Mouse (Mus musculus) layer of hippocampus, postnatal 36 days (tissue): Measurements from ENCODE around the gene Baz2b. TPM values are rescaled to one million over a fixed set of nuclear protein-coding genes. Genes with fewer than 3 reads are reported as not detected.

Experiments used
- DNase-seq, 2 experiments: peaks; one replicate each; pipeline ENCODE4 v3.0.0; 2022
- total RNA-seq, 2 experiments: library from RNA; stranded (reverse); gene quantifications; 2 replicates each; pipeline ENCODE4 v1.2.3; 2021

Baz2b gene
- total RNA-seq, result 10 to 100 TPM; 52.3 to 66.6 TPM

DNA sequence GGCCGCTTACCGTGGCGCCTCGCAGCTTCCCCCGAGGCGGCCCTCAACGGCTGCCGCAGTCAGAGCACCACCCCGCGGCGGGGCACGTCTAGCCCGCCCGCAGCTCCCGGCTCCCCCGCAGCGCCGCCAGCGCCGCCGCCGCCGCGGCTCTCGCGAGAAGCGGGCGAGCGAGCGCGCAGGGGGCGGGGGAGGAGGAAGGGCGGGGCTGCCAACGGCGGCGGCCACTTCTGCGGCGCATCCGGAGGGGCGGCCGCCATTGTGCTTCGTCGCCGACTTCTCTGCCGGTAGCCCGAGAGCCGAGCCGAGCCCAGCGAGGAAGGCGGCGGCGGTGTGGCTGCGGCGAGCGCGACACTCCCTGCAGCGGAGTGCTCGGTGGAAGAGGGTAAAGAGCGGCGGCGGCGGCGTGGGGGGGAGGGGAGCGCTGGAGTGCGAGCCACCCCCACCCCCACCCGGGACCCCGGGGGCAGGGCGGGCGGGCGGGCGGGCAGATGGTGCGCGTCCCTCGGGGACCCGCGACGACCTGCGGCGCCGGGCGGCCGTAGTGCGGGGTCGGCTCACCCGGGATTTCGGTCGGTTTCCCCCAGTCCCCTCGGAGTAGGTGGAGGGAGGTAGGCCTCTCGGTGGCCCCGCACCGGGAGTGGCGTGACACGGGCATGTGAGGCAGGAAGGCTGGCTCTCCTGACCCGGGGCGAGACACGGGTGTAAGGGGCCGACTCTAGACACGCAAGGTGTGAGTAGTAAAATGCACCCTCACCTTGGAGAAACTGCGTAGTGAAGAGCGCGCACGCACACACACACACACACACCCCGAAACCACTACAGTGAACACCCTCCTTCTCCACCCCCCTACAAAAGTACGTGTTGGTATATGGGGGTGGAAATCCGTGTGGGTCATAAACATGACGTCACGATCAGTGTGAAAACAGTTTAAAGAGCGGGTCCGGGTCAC lies at the start of gene Baz2b, which contains the start of gene March7:
Baz2b (minus strand) TSS at position 137 of the 949 bp plus-strand sequence.
March7 (plus strand) TSS at position 185 of the 949 bp plus-strand sequence.
- DNase-seq, result peak; percentile 83 to 86

DNA sequence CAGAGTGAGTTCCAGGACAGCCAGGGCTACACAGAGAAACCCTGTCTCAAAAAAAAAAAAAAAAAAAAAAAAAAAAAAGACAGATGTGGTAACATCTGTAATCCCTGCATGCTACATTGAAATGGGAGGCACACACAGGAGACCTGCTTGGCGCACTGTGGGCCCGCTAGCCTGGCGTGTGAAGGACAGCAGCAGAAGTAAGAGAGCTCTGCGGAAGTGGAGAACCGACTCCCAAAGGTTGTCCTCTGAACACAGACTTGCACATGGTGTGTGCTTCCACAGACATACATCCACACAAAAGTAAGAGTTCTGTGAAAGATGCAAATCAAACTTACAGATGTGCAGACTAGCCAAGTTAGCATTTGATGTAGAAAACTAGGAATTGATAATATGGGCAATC lies 49.5 kb upstream of the Baz2b start:
- no peak for DNase-seq

GRCm38 (mm10) chr2:60256751-60257150 lies 47.1 kb upstream of the Baz2b start:
- DNase-seq, result no peak

- DNase-seq, result no peak
Observed at GRCm38 (mm10) chr2:60253506-60253905, 43.9 kb upstream of the Baz2b start.

DNA sequence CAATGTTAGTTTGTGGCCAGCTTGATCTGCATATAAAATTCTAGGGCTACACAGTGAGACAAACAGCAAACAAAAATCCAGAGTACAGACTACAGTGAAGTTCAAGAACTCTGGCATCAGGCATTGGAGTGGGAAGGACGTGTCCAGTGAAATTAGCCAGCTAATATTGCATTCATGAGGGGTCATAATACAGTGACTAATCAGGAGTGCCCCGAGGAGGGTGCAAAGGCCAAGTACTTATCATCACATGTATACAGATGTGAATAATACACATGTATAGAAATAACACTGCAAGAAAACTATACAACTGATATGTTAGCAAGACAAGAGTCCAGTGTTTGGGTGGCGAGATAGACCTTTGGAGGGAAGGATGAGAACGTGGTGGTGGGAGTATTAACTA lies 43.1 kb upstream of the Baz2b start:
- DNase-seq, result no peak

DNA sequence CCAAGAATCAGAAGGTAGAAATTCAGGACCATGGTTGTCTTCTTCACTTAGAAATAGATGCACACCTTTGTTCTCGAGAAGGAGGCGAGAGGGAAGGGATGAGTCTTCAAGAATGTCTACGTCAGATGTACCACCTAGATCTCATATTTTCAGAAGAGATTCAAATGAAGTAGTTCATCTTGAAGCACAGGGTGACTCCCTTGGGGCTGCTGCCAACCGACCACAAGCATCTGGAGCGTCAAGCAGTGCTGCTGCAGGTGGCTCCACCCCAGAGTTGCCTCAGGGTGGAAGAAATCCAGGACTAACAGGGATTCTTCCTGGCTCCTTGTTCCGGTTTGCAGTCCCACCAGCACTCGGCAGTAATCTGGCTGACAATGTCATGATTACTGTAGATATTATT lies 24.9 kb upstream of the Baz2b start:
- DNase-seq, result no peak

DNA sequence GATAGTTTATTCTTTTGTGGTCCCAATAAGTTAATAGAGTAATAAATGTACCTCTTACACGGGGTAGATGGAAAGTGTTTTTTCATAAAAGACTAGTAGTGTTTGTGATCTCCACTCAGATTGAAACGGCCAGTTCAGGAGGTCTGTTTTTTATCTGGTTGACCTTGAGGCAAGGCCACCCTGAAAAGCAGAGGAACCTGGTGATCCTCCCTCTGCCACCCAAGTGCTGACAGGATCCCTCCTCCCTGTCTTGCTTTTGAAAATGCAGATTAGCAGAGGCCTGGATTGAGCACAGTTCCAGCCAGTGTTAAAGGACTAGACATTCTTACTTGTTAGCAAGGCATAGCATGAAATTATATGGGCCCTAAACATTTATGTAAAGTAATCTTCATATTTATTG lies 23.5 kb upstream of the Baz2b start:
- no peak for DNase-seq

DNA sequence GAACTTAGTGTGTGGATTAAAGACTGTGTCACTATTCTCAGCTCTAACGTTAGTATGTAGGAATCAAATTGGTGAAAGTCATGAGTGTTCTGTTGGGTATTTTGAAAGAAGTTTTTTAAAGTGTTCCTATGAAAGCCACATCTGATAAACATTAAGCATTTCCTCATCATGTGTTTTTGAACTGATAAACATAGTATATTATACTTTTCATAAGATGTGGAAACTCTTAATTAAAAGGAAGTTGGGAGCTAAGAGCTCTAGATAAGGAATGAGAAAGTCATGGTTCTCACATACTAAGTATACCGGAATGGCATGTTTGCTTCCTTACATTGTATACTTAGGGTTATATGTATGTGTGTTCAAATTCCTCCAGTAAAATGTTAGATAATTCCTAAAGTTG lies 20.7 kb upstream of the Baz2b start:
- no peak for DNase-seq

DNA sequence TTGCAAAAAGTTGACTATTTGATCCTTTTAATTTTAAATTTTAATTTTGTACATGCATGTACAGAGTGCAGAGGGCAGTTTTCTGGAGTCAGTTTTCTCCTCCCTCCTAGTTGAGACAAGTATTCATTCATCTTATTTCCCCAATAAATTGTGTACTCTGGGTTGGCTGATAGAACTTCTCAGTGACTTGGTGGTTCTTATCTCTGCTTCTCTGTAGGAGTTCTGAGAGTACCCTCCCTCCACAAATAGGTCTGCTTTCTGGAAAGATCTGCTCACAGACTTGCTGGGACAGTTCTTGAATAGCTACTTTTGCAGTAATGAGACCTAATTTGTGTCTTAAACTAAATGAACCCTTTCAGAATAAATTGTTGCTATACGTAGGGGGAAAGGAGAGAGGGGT lies 18.8 kb upstream of the Baz2b start:
- no peak for DNase-seq

DNA sequence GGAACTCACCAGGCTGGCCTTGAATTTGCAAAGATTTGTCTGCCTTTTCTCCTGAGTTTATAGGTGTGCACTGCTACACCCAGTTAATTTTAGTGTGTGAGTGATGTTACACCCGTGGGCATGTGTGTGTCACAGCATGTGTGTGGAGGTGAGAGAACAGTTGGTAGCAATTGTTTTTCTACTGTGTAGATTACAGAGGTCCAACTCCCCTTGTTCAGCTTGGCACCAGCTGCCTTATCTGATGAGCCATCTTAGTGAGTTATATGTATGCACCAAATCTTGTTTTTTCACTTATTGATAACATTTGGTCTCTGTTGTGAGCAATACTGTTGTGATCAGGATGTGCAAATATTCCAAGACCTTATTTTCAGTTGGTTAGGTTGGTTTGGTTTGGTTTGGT lies 13.8 kb upstream of the Baz2b start:
- DNase-seq, result no peak

DNA sequence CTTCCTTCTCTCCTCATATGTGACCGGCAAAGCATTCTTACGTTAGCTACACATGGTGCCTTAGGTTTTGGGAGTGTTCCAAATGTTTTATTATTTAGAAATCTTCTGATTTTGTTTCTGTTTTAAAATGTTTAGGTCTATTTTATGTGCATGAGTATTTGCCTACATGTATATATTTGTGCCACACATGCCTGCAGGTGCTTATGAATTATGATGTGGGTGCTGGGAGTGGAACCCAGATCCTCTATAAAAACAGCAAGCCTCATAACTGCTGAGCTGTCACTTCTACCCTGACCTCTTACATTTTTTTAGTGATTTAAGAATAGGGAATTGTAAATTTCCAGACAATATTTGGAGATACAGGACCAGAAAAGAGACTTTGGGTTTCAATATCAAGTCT lies 12.3 kb upstream of the Baz2b start:
- no peak for DNase-seq

DNA sequence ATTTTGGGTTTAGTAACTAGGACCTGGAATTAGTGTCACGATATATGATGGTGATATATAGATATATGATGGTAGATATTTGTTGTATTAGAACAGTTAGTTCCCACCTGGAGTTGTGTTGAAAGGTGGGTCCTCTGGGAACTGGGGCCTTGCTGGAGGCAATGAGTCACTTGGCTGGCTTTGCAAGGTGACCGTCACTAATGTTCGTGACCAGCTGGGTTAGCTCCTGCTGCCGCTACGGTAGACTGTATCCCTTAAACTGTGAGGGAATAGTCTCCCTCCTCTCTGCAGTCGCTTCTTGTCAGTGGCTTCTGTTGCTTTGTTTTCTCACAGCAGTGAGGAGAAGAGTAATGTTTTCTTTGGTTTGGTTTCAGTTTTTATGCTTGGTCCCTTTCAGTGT lies 11.6 kb upstream of the Baz2b start:
- no peak for DNase-seq

DNA sequence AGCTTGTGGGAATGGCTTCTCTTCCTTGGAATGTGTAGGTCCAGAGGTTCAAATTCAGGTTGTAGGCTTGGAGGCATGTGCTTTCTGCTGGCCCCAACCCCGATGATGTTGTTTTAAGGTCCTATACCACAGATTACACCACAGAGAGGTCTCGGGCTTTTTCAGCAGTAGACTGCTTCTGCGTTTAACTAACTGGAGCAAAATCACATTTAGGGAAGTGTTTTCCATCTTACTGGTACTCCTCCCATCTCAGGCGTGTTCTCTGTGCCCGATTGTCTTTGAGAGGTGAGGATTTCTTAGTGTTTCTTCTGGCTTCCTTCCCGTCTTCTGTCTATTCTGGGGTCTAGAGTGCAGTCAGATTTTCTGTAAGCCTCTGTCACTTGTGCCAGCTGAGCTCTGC lies 8.0 kb upstream of the Baz2b start:
- DNase-seq, result no peak

GRCm38 (mm10) chr2:60216547-60217153 lies 7.0 kb upstream of the Baz2b start:
- DNase-seq, result no peak

DNA sequence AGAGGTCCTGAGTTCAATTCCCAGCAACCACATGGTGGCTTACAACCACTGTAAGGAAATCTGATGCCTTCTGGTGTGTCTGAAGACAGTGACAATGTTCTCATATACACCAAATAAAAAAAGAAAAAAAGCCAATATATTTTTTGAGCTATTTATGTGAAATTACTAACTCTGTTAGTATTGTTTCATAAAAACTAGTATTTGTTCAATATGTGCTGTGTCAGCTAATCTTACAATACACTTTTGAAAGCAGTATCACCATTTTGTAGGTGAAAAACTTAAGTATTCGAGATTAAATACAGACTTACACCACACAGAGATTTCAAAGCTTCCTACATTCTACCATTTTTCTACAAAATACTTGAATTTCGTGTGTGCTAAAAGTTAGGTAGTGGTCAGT lies 5.0 kb upstream of the Baz2b start:
- no peak for DNase-seq

- no peak for DNase-seq
Observed at GRCm38 (mm10) chr2:60212488-60212887, 2.8 kb upstream of the Baz2b start.

- no peak for DNase-seq
Observed at GRCm38 (mm10) chr2:60210821-60211220, 1.2 kb upstream of the Baz2b start.

DNA sequence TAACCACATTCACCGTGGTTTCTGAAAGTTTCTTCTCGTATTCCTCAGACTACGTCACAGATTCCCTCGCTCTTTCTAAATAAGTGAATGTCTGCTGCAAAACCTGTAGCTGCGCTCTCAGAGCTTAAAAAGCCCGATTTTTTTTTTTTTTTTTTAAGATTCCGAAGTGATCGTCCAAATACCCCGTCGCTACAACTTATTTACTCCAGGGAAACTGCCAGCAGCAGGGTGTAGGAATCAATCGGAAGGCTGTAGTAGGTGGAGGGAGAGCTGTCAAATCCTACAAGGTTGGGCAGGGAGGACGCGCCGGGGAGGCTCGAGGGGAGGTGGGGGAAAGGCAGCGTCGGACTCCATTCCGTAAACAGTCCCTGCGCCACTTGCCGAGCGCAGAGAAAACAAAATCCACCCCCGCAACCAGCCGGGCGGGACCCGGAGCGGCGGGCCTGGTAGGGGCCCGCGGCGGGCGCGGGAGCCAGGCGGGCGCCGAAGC lies 472 bp downstream of the Baz2b start:
- peak; percentile 54 to 55 for DNase-seq

DNA sequence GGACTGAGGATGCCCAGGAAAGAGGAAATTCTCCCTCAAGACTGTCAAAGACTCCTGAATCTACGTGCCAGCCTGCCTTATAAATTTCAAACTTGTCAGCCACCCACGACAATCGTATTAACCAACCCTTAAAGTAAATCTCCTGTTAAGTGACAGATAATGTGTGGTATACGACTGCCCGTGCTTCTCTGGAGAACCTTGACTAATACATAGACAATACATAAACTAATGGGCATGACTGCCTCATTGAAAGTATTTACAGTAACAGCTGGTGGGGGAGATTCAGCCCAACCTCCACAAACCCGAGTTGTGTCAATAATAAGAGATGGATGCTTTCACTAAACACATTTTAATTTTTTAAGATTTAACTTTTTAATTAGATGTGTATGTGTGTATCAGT lies 3.8 kb downstream of the Baz2b start:
- no peak for DNase-seq

DNA sequence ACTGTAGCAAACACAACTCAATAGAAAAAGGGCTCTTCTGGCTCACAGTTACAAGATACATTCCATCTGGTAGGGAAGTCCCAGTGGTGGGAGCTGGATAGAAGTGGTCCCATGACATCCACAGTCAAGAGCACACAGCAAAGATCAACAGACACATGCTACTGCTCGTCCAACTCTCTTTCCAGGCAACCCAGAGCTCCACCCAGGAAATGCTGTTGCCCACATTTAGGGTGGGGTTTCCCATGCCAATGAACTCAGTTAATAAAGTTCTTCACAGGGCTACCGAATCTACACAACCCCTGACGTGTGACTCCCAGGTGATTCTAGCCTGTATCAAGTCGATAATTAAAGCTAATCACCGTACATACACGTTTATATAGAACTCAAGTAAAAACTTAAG lies 5.5 kb downstream of the Baz2b start:
- DNase-seq, result no peak

DNA sequence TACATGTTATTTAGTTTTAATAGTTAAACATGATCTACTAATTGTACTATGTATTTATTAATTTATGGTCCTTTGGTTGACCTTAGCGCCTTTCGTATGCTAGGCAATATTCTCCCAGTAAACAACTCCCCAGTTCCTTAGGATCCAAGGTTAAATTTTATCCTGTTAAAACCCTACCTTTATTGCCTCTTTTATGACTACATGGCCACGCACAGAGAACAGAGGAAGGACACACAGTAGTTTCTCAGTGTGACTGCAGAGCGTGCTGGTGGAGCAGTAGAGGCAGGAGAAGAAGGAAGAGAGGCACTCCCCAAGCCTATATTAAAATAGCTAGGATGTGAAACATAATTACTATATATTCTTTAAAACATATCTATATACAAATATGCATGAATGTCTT lies 5.9 kb downstream of the Baz2b start:
- no peak for DNase-seq

- no peak for DNase-seq
Observed at GRCm38 (mm10) chr2:60202900-60203530, 6.6 kb downstream of the Baz2b start.

- no peak for DNase-seq
Observed at GRCm38 (mm10) chr2:60200667-60201066, 9.0 kb downstream of the Baz2b start.
